24 mouse cellular contexts compared by ENCODE assay signal in genomic region chr16:95544753-95545152, GRCm38 (mm10). TPM values are rescaled to one million over a fixed set of nuclear protein-coding genes. Genes with fewer than 3 reads are reported as not detected.
DNase-seq lines count a peak whose midpoint lies in the region; ATAC-seq and TF ChIP-seq lines count a peak whose summit lies in the region.
"Had no signal": no experiment of that assay in that cellular context is flagged by ENCODE, and none has a peak within 500 bp of the region (broad histone marks: within the 10 kb centered on the region; RNA-seq: fewer than 3 reads in every experiment).

No protein-coding gene starts in this region.

- H3K9me3 ChIP-seq in midbrain, embryonic 11.5 days (ENCODE audit: control insufficient read depth, low read length), result no peaks in the 10 kb centered on the region
- 0 out of 2 replicates have a peak, but pooled peaks cover 4% of the 10 kb centered on the region for H3K9me3 ChIP-seq in midbrain, embryonic 13.5 days
- H3K9me3 ChIP-seq in ES-E14 (ENCODE audit: control insufficient read depth, insufficient read depth, low read depth, low read length), result no peaks in the 10 kb centered on the region
- H3K9me3 ChIP-seq: embryonic facial prominence, embryonic 10.5 days; embryonic facial prominence, embryonic 12.5 days; forebrain, embryonic 13.5 days; forebrain, embryonic 15.5 days had no signal

- H3K4me2 ChIP-seq in midbrain, embryonic 11.5 days, result no peak overlapping the region
- H3K4me2 ChIP-seq in midbrain, embryonic 13.5 days (replicated peaks), result no peak overlapping the region
- H3K4me2 ChIP-seq: embryonic facial prominence, embryonic 12.5 days; forebrain, embryonic 13.5 days; forebrain, embryonic 15.5 days had no signal

- no peak overlapping the region for H3K4me3 ChIP-seq in midbrain, embryonic 11.5 days (ENCODE audit: low read depth, low read length)
- no peak overlapping the region for H3K4me3 ChIP-seq in midbrain, embryonic 13.5 days (replicated peaks)
- no peak overlapping the region for H3K4me3 ChIP-seq in ES-E14 (ENCODE audit: insufficient read depth in 1 of 2, low read depth in 1 of 2, low read length in 2 of 2, poor library complexity in 1 of 2, severe bottlenecking in 1 of 2)
- H3K4me3 ChIP-seq: embryonic facial prominence, embryonic 10.5 days; embryonic facial prominence, embryonic 12.5 days; forebrain, embryonic 13.5 days; forebrain, embryonic 15.5 days had no signal

- in situ Hi-C loops in ES-E14 (cut with MboI; ENCODE audit: low sequenced_read_pairs in 2 of 2, unreplicated experiment in 2 of 2), result no loop called here

- WGBS in midbrain, embryonic 11.5 days, result 81% methylated on average over 5 of the region's 5 CpGs
- WGBS in midbrain, embryonic 13.5 days, result 92% methylated on average over 5 of the region's 5 CpGs

- H3K27me3 ChIP-seq in midbrain, embryonic 11.5 days (ENCODE audit: control insufficient read depth, insufficient read depth, low read length), result no peaks in the 10 kb centered on the region
- no peaks in the 10 kb centered on the region for H3K27me3 ChIP-seq in midbrain, embryonic 13.5 days
- H3K27me3 ChIP-seq: embryonic facial prominence, embryonic 12.5 days; forebrain, embryonic 13.5 days; forebrain, embryonic 15.5 days had no signal

- ATAC-seq in midbrain, embryonic 11.5 days (ENCODE audit: low FRiP score), result no peak
- ATAC-seq in midbrain, embryonic 13.5 days, result no peak
- ATAC-seq: activated CD4-positive, CD25-positive, alpha-beta regulatory T cell, adult 4 months; CD4-positive, CD25-positive, alpha-beta regulatory T cell, adult 4 months; forebrain, embryonic 13.5 days; forebrain, embryonic 15.5 days; forebrain, postnatal 0 days; Patski had no signal

- peak; percentile 41 for DNase-seq in midbrain, embryonic 11.5 days (ENCODE audit: low spot score, missing footprints)
- DNase-seq in ES-E14 (ENCODE audit: low read depth, low spot score) (no peak), R1 (ENCODE audit: low read depth, low spot score) (peak; percentile 56)
- no peak for DNase-seq in kidney, adult 9 months
- DNase-seq in frontal cortex, postnatal 25 days (ENCODE audit: low spot score in 2 of 2), result no peak
- no peak for DNase-seq in frontal cortex, adult 2 months (ENCODE audit: extremely low spot score in 1 of 2, low spot score in 1 of 2)
- DNase-seq: adrenal gland, adult 8-10 months; adrenal gland, postnatal 14 days; adrenal gland, postnatal 36 days; B cell, adult 2 months; cerebellum, adult 11-12 months; cerebellum, adult 2 months; cerebellum, adult 9-10 months; cerebellum, postnatal 10 days; cerebellum, postnatal 25 days; forebrain, postnatal 0 days had no signal

- H3K27ac ChIP-seq in midbrain, embryonic 11.5 days (ENCODE audit: low read depth, low read length), result no peak overlapping the region
- H3K27ac ChIP-seq in midbrain, embryonic 13.5 days, result no peak overlapping the region
- H3K27ac ChIP-seq in ES-E14 (ENCODE audit: insufficient read depth, low read depth, low read length, poor library complexity, severe bottlenecking), result no peak overlapping the region
- H3K27ac ChIP-seq: embryonic facial prominence, embryonic 10.5 days; embryonic facial prominence, embryonic 12.5 days; forebrain, embryonic 13.5 days; forebrain, embryonic 15.5 days had no signal

- H3K4me1 ChIP-seq in midbrain, embryonic 11.5 days (ENCODE audit: control insufficient read depth, insufficient read depth, low read length), result no peaks in the 10 kb centered on the region
- no peaks in the 10 kb centered on the region for H3K4me1 ChIP-seq in midbrain, embryonic 13.5 days (replicated peaks)
- H3K4me1 ChIP-seq in ES-E14 (ENCODE audit: control insufficient read depth in 2 of 2, insufficient read depth in 2 of 2, low read length in 2 of 2, poor library complexity in 1 of 2), result peaks cover 2 to 8% of the 10 kb centered on the region in 2 experiments; a peak in 2 of 4 replicates
- H3K4me1 ChIP-seq: forebrain, embryonic 13.5 days; forebrain, embryonic 15.5 days had no signal

- H3K36me3 ChIP-seq in midbrain, embryonic 11.5 days (ENCODE audit: control insufficient read depth, insufficient read depth, low read length), result no peaks in the 10 kb centered on the region
- H3K36me3 ChIP-seq in midbrain, embryonic 13.5 days, result no peaks in the 10 kb centered on the region
- no peaks in the 10 kb centered on the region for H3K36me3 ChIP-seq in ES-E14 (ENCODE audit: control insufficient read depth, insufficient read depth, low read length, poor library complexity, severe bottlenecking)
- H3K36me3 ChIP-seq: embryonic facial prominence, embryonic 10.5 days; embryonic facial prominence, embryonic 12.5 days; forebrain, embryonic 15.5 days had no signal

- H3K9ac ChIP-seq in midbrain, embryonic 11.5 days (ENCODE audit: low read length), result no peak overlapping the region
- no peak overlapping the region for H3K9ac ChIP-seq in midbrain, embryonic 13.5 days (replicated peaks)
- H3K9ac ChIP-seq in ES-E14 (ENCODE audit: insufficient read depth, low read depth, low read length, poor library complexity, severe bottlenecking), result no peak overlapping the region
- H3K9ac ChIP-seq: embryonic facial prominence, embryonic 12.5 days; forebrain, embryonic 13.5 days; forebrain, embryonic 15.5 days; forebrain, postnatal 0 days had no signal

TF ChIP-seq in ES-E14, 5 proteins besides CTCF, POLR2A, EP300 and RAD21:
- TF ChIP-seq ZNF384 (IDR thresholded peaks at IDR 0.05; ENCODE audit: low read depth, low read length) (no peak), MAFK (IDR thresholded peaks at IDR 0.05; ENCODE audit: insufficient read depth, low read depth, low read length) (peak; percentile 95)
TF ChIP-seq in ES-E14: peak in this region for 1.

RNA-seq across cellular contexts. Expression of gene Erg, which starts 41.6 kb away (rescaled TPM):
- 1.1 and 2.6 TPM in 2 replicates for polyA plus RNA-seq in midbrain, embryonic 11.5 days (2014; fragmentation: Nextera tagmentation; extraction: Ambion mirVana)
- 1.5 and 1.6 TPM in 2 replicates for polyA plus RNA-seq in midbrain, embryonic 13.5 days (2015; fragmentation: Nextera tagmentation; extraction: Ambion mirVana)
- 0.18 and 0.26 TPM in 2 replicates for total RNA-seq in ES-E14 (2012; rRNA removed)
- 5.7 and 7.2 TPM in 2 replicates for polyA plus RNA-seq in frontal cortex, adult 2 months (2012; rRNA removed)
- polyA plus RNA-seq: activated CD4-positive, CD25-positive, alpha-beta regulatory T cell, adult 4 months; CD4-positive, CD25-positive, alpha-beta regulatory T cell, adult 4 months; Patski had no signal

Comparison
In these comparisons a context has a peak if more than half of its experiments do, and no peak if none do; other contexts are left out.
1. DNase-seq: peak in midbrain, embryonic 11.5 days (single experiment) and R1 (single experiment); none in ES-E14 (single experiment), kidney, adult 9 months (single experiment), frontal cortex, postnatal 25 days (0 of 2) and frontal cortex, adult 2 months (0 of 2).